Mouse (Mus musculus) bone marrow macrophage, adult 2 months (primary cell): ENCODE measurements around the gene Llgl2.

ENCODE experiments used
- CTCF ChIP-seq: IDR thresholded peaks from 2 replicates; pipeline ENCODE4 v1.5.1; 2012; ENCODE audit warnings: low read depth, mild to moderate bottlenecking, low read length, moderate library complexity
- POLR2A ChIP-seq: IDR thresholded peaks from 2 replicates; pipeline ENCODE4 v1.6.1; 2012; ENCODE audit warnings: mild to moderate bottlenecking, low read depth, low read length, borderline replicate concordance

DNA sequence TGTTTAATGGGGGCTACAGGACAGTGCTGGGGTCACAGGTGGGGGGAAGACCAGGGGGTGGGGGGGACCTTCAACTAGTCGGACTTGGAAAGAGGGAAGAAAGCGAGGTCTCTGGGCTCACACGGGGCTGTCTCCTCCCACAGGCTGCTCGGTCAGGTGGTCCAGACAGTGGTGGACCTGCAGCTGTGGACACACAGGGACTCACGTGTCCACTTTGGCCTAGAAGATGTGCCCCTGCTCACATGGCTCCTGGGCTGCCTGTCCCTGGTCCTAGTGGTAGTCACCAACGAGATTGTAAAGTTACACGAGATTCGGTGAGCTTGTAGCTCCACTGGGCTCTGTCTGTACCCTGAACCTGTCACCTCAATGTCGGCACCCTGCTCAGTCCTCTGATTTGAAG is 26.2 kb upstream of the Llgl2 start:
- TF ChIP-seq CTCF: no peak
- no peak for TF ChIP-seq POLR2A
